Mouse (Mus musculus): ENCODE results near the gene Stim2.

Stim2 gene

DNA sequence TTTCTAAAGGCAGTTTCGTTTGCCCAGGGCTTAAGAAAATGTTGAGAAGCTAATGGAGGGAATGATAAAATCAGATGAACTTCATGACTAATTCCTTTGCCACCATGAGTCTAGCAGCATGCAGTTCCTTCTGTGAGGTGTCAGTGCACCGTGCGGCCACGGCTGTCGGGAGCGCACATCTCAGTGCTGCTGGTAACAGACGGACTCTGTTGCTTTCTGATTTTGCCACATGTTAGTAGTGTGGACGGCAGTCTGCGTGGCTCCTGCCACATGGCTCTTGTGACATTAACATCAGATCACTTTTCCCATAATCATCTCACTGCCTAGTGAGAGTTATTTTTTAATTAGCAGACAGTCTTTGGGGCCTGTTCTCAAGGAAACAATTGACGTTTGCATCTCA is 118.2 kb downstream of the Stim2 start:
- no peak for DNase-seq (ENCODE audit: low spot score in 2 of 2)

DNA sequence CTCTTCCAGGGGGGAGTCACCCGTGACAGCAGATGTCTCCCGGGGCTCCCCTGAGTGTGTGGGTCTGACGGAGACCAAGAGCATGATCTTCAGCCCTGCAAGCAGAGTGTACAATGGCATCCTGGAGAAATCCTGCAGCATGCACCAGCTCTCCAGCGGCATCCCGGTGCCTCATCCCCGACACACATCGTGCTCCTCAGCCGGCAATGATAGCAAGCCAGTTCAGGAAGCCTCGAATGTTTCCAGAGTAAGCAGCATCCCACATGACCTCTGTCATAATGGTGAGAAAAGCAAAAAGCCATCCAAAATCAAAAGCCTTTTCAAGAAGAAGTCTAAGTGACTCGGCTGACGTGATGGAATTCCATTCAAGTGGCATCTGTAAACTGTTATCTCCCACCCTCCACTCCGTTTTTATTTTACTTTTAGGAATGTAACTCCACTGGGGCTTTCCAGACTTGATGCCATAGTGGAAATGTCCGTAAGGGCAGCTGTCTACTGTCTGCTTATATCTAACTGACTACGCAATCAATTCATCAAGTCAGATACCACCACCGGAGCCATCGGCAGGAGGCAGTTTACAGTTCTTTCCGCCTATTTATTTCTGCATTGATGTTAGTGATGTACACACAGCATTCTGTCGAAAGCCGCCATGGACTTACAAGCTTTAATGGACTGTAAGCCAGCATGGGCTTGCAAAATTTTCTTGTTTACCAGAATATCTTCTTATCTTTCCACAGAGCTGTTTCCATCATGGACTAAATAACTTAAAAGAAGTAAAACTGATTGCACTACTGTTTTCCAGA is 120.3 kb downstream of the Stim2 start:
- DNase-seq (ENCODE audit: low spot score in 2 of 2) = no peak

- no peak for DNase-seq (ENCODE audit: low spot score in 2 of 2)
Observed at GRCm38 (mm10) chr5:54148091-54148795, 149.9 kb downstream of the Stim2 start.

DNA sequence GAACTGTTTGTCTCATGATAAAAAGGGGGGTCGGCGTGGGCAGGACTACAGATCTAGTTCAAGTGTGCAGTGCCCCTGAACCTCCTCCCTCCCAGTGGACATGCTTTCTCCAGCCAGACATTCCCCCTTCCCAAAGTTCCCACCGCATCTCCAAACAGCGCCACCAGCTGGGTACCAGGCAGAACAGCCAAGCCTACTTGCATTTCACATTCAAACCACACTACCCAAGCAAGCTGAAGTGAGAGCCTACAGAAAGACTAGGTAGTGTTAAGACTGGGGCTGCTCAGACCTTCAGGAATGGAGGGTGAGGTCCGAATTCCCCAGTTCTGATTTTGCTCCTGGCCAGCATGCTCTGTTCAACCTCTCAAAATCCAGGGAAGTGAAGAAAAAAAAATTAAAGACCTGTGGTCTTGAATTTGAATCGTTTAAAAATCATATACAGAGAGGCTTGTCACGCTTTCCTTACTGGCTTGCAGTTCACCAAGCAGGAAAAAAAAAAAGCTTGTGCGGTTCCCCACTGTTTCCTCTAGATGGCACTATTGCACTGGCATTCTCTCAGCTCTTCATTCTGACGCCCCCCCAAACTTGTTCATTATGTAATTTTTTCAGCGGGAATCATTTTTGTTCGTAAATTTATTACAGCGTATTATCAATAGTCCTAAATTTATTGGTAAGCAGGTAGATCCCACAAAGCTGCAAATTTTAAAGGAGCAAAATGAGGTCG is 156.4 kb downstream of the Stim2 start:
- no peak for DNase-seq (ENCODE audit: low spot score in 2 of 2)

DNA sequence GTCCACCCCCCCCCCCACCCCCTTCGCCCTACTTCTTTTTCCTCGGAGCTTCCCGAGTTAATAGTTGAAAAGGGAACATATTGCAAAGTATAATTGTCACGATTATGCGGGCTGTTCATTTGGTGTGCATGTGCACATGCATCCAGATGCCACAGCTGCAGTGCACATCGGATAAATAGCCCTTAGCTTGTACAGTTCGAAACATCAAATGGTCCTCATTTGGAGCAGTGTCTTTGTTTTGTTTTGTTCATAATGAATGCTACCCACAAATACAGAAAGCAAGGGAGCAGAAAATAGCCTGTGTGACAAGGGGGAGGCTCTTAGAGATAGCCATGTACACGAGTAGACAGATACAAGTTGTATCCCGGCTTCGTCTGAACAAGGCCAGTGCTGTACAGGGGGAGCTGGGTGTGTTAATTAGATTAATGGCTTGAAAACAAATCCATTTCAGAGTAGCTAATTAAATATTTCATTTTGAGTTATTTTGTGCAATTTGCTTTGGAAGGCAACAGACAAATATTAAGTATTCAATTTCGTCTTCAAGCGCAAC is 157.0 kb downstream of the Stim2 start:
- no peak for DNase-seq (ENCODE audit: low spot score in 2 of 2)

GRCm38 (mm10) chr5:54155916-54156315 is 157.6 kb downstream of the Stim2 start:
- no peak for DNase-seq (ENCODE audit: low spot score in 2 of 2)

DNA sequence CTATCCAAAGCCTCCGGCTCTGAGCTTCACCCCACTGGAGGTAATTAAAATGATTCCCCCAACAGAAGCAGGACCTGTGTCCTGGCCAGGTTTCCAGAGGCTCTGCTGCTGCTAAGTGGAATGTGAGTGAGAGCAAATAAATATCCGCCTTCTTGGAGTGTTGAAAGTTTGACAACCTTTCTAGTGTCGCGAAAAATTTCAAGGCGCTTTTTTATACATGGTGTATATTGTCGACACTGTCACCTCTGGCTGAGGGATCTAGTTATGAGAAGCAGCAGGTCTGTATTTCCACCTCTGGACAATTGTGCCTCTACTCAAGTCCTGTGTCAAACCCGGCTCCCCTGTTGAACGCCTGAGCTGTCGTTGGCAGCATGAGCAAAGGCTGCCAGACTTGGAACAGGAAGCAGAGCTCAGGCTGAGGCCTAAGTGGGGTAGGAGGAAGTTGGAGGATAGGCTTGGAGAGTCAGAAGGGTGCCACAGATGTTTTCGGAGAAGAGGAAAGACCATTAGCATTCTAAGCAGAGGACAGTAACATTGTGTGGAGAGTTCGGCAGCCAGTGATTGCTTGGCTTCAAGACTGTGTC is 158.7 kb downstream of the Stim2 start:
- DNase-seq (ENCODE audit: low spot score in 2 of 2) = no peak

DNA sequence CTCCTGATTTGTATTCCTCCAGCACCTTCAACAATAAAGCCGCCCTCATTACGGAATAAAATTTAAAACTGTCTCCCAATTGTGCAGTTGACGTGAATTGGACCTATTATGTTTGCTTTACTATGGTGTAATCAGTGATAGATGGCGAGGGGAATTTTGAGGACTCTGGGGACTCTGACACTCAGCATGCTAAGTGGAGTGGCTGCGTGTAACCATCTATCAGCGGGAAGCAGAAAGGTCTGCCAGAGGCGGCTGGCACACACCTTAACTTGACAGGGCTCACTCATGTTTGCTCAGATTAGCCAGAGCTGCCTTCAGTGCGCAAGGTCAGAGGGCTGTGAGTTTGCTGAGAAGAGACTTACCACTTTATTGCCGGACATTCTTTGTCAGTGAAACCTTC is 159.9 kb downstream of the Stim2 start:
- DNase-seq (ENCODE audit: low spot score in 2 of 2) = no peak

- DNase-seq (ENCODE audit: low spot score in 2 of 2) = no peak
Observed at GRCm38 (mm10) chr5:54159156-54159793, 161.0 kb downstream of the Stim2 start.

DNA sequence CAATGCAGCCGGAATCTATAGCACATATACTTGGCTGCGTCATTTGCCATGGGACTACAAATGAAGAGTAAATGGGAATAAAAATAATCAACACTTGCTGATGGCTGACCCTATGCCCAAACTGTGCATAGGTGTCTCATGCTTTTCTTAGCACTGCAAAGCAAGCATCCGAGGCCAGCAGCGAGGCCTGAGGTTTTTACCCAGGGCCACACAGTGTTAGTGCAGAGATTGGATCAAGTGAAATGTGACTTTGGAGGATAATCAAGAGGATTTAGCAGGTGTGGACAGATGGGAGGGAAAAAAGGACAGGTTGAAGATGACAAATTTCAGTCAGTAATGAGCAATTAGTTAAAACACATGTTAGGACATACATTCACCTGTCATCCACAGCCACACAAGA is 162.3 kb downstream of the Stim2 start:
- no peak for DNase-seq (ENCODE audit: low spot score in 2 of 2)

DNA sequence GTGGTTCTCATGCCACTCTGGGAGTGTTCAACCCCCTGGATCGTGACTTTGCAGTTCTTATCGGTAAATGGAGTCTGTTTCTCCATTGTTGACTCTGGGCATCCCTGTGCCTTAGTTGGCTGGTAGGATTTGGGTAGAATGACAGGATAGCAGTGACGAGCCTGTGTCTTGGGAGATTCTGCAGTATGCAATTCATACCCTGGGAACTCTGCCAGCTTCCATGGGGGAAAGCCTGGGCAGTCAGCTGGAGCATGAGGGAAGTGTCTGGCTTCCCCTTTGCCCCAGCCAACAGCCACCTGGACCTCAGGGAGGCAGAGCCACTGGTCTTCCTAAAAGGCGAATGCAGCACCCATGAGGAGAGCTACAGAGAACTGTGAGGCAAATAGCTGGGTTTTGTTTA is 165.6 kb downstream of the Stim2 start:
- DNase-seq (ENCODE audit: low spot score in 2 of 2) = no peak
